Mouse (Mus musculus): Measurements from ENCODE around the gene Cd2bp2.

DNA sequence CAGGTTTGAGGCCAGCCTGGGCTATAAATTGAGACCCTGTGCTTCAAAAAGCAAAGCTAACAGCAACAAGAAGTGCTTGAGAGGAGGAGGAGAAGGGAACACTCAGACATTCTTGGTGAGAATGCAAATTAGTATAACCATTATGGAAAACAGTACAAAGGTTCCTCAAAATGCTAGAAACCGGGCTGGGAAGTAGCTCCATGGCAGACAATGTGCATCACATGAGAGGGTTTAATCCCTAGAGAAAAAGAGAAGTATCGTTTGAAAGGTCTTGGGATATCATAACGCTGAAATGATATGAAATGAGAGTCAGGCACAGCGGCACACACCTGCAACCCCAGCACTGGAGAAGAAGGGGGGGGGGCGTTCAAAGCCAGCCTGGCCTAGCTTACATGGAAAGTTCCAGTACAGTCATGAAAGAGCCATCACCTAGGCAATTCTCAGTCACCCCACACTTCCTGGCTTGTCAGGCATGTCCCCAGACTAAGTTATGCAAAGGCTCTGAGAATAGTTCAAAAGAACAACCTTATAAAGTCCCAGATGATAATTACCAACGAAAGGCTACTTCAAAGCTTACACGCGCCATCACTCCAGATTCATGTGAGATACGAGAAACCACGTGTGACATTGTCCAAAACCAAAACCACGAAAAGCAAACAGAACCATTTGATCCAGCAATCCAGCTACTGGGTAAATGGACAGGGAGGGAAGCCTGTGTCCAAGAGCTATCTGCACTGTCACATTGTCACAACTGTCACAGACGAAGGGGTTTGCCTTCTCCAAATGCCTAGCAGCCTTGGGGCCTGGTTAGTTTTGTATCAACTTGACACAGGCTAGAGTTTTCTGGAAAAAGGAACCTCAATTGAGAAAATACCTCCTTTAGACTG lies 30.0 kb downstream of the Cd2bp2 start:
- TF ChIP-seq EP300 (IDR thresholded peaks at IDR 0.05; ENCODE audit: low read depth) (no peak), CTCF (IDR thresholded peaks at IDR 0.05; ENCODE audit: low read depth) (no peak)
